Mouse (Mus musculus): ENCODE results near the gene Eda.
"Not testable (repeated sequence)": the region's sequence is repeated elsewhere in the genome, so short reads cannot be mapped to it uniquely, and the experiment has no call there.

Gene Eda

GRCm38 (mm10) chrX:100409245-100409644 lies 433.8 kb downstream of the Eda start:
- no peak for DNase-seq (ENCODE audit: low read depth, low spot score)

DNA sequence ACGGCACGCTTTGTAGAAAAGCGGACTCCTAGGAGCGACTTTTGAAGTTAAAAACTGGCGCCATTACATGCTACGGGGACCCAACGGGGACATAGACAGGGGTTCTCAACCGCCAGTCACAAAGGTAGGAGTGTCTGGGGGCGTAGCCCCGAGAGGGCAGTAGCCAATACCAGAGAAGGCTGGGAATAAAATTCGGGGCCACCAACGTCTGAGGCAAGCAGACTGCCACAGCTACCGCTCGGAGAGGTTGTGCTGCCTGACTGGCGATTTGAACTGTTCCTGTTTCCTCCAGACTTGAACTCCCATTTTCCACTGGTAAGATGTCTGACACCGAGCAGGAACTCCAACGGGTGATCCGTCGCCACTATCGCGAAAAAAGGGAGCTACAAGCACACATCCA lies 453.3 kb downstream of the Eda start, which contains the start of gene Otud6a:
Gene Otud6a, plus strand, starts transcription at position 321 of the 400 bp plus-strand sequence.
- DNase-seq (ENCODE audit: low read depth, low spot score), result no peak

DNA sequence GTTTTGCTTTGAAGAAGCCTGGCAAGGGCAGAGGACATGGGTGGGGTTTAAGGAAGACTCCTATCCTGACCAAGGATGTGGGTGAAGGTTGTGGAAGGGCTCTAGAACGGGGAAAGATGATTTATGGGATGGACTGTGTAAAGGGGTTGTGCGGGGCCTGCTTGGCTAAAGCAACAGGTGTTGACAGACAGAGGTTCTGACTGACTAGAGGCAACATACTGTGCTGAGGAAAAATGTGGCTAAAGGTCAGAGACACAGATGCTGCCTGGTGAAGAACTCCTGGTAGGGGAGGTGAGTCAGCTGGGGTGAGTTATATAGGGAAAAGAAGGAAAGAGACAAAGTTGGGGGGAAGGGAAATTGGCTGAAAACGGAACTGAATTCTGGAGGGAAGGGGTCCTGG lies 456.9 kb downstream of the Eda start:
- no peak for DNase-seq (ENCODE audit: low read depth, low spot score)

GRCm38 (mm10) chrX:100442617-100443016 lies 467.2 kb downstream of the Eda start, which contains the start of gene Awat2:
Gene Awat2 (minus strand): TSS chrX:100442717.
- DNase-seq (ENCODE audit: low read depth, low spot score), result not testable (repeated sequence)

GRCm38 (mm10) chrX:100443532-100443931 lies 468.1 kb downstream of the Eda start:
- no peak for DNase-seq (ENCODE audit: low read depth, low spot score)
